Mouse (Mus musculus) MEL (cell line): ENCODE data around the gene Zfp420. TPM values are rescaled to one million over a fixed set of nuclear protein-coding genes. Genes with fewer than 3 reads are reported as not detected.
A peak's percentile ranks its signal among the peaks of the same experiment; 100 is the strongest.

Experiments
- DNase-seq: peaks from one replicate; pipeline ENCODE4 v3.0.0; 2011; ENCODE audit warnings: low read depth, low spot score
- H3K27ac ChIP-seq: 2 replicates; pipeline ENCODE4 v1.5.1; 2012; ENCODE audit warnings: low read depth, mild to moderate bottlenecking, control low read depth, low read length, moderate library complexity; ENCODE audit not compliant: control insufficient read depth
- H3K27me3 ChIP-seq, 2 experiments: fragments of 150-350 bp in 1 of 2; sonication (generic) in 1 of 2; 2 replicates each; pipeline ENCODE4 v1.6.1; 2012; ENCODE audit warnings: low read length in 2 of 2, mild to moderate bottlenecking in 2 of 2, improper control_type of control experiment in 1 of 2, moderate library complexity in 1 of 2; ENCODE audit not compliant: insufficient read depth in 2 of 2, control insufficient read depth in 1 of 2
- H3K36me3 ChIP-seq, 2 experiments: 2 replicates each; pipeline ENCODE4 v1.6.1; 2012 to 2014; ENCODE audit warnings: low read length in 2 of 2, improper control_type of control experiment in 1 of 2, inconsistent platforms in 1 of 2, mild to moderate bottlenecking in 1 of 2; ENCODE audit not compliant: insufficient read depth in 2 of 2, control insufficient read depth in 1 of 2
- H3K4me1 ChIP-seq, 2 experiments: fragments of 150-350 bp in 1 of 2; sonication (generic) in 1 of 2; 2 replicates each; pipeline ENCODE4 v1.6.1; 2012; ENCODE audit warnings: low read length in 2 of 2, improper control_type of control experiment in 1 of 2, mild to moderate bottlenecking in 1 of 2; ENCODE audit not compliant: insufficient read depth in 2 of 2, control insufficient read depth in 1 of 2
- H3K4me3 ChIP-seq, 2 experiments: fragments of 150-350 bp in 1 of 2; sonication (generic) in 1 of 2; 2 replicates each; pipeline ENCODE4 v1.5.1; 2012; ENCODE audit warnings: low read depth in 2 of 2, low read length in 2 of 2, mild to moderate bottlenecking in 2 of 2, moderate library complexity in 2 of 2, control low read depth in 1 of 2, improper control_type of control experiment in 1 of 2; ENCODE audit not compliant: control insufficient read depth in 1 of 2, insufficient read depth in 1 of 2
- H3K79me2 ChIP-seq: 2 replicates; pipeline ENCODE4 v1.6.1; 2012; ENCODE audit warnings: mild to moderate bottlenecking, low read length, moderate library complexity; ENCODE audit not compliant: control insufficient read depth, poor library complexity, insufficient read depth
- H3K9ac ChIP-seq: 2 replicates; pipeline ENCODE4 v1.6.1; 2012; ENCODE audit warnings: low read depth, mild to moderate bottlenecking, control low read depth, low read length, moderate library complexity; ENCODE audit not compliant: control insufficient read depth, poor library complexity, severe bottlenecking
- H3K9me3 ChIP-seq: fragments of 150-350 bp; sonication (generic); replicated peaks from 2 replicates; pipeline ENCODE4 v1.6.1; 2012; ENCODE audit warnings: mild to moderate bottlenecking, low read length, improper control_type of control experiment, moderate library complexity; ENCODE audit not compliant: insufficient read depth
- BHLHE40 ChIP-seq: IDR thresholded peaks from 2 replicates; pipeline ENCODE4 v1.6.1; 2012; ENCODE audit warnings: low read depth, mild to moderate bottlenecking, inconsistent platforms, low read length, improper control_type of control experiment, borderline replicate concordance
- CHD1 ChIP-seq: IDR thresholded peaks from 2 replicates; pipeline ENCODE4 v1.6.1; 2012; ENCODE audit warnings: low read depth, mild to moderate bottlenecking, inconsistent platforms, low read length, improper control_type of control experiment
- CTCF ChIP-seq, 3 experiments: IDR thresholded peaks in 2 of 3; conservative IDR thresholded peaks in 1 of 3; 2 replicates each; pipeline ENCODE4 v1.5.1; 2011 to 2012; ENCODE audit warnings: low read length in 3 of 3, low read depth in 2 of 3, mild to moderate bottlenecking in 2 of 3, improper control_type of control experiment in 1 of 3, inconsistent platforms in 1 of 3, mixed read lengths in 1 of 3, moderate library complexity in 1 of 3; ENCODE audit not compliant: control insufficient read depth in 1 of 3, insufficient read depth in 1 of 3, poor library complexity in 1 of 3, severe bottlenecking in 1 of 3
- EP300 ChIP-seq, 2 experiments: IDR thresholded peaks; 2 replicates each; pipeline ENCODE4 v1.6.1; 2011; ENCODE audit warnings: improper control_type of control experiment in 2 of 2, low read length in 2 of 2, low read depth in 1 of 2, mild to moderate bottlenecking in 1 of 2
- ETS1 ChIP-seq: IDR thresholded peaks from 2 replicates; pipeline ENCODE4 v1.6.1; 2012; ENCODE audit warnings: low read depth, mild to moderate bottlenecking, inconsistent platforms, low read length, improper control_type of control experiment, moderate library complexity
- GABPA ChIP-seq: IDR thresholded peaks from 2 replicates; pipeline ENCODE4 v1.6.1; 2012; ENCODE audit warnings: low read depth, mild to moderate bottlenecking, inconsistent platforms, low read length, improper control_type of control experiment, moderate library complexity
- HCFC1 ChIP-seq: IDR thresholded peaks from 2 replicates; pipeline ENCODE4 v1.6.1; 2012; ENCODE audit warnings: low read depth, mild to moderate bottlenecking, inconsistent platforms, low read length, improper control_type of control experiment, moderate library complexity
- JUND ChIP-seq: IDR thresholded peaks from 2 replicates; pipeline ENCODE4 v1.6.1; 2011; ENCODE audit warnings: low read depth, mild to moderate bottlenecking, improper control_type of control experiment, low read length
- MAX ChIP-seq: IDR thresholded peaks from 2 replicates; pipeline ENCODE4 v1.6.1; 2011; ENCODE audit warnings: low read length, improper control_type of control experiment
- MEF2A ChIP-seq: IDR thresholded peaks from 2 replicates; pipeline ENCODE4 v1.6.1; 2014; ENCODE audit warnings: low read depth, mild to moderate bottlenecking, inconsistent platforms, low read length, improper control_type of control experiment; ENCODE audit not compliant: poor library complexity, insufficient replicate concordance, severe bottlenecking; ENCODE audit errors: extremely low read depth
- MXI1 ChIP-seq: IDR thresholded peaks from 2 replicates; pipeline ENCODE4 v1.6.1; 2011; ENCODE audit warnings: mild to moderate bottlenecking, low read depth, low read length, improper control_type of control experiment
- MYB ChIP-seq: IDR thresholded peaks from 2 replicates; pipeline ENCODE4 v1.6.1; 2011; ENCODE audit warnings: mild to moderate bottlenecking, low read depth, low read length, improper control_type of control experiment
- MYC ChIP-seq: IDR thresholded peaks from 2 replicates; pipeline ENCODE4 v1.6.1; 2011; ENCODE audit warnings: low read depth, mild to moderate bottlenecking, low read length, improper control_type of control experiment, moderate library complexity
- NELFE ChIP-seq: IDR thresholded peaks from 2 replicates; pipeline ENCODE4 v1.6.1; 2011; ENCODE audit warnings: low read depth, low read length, improper control_type of control experiment
- NRF1 ChIP-seq: IDR thresholded peaks from 2 replicates; pipeline ENCODE4 v1.6.1; 2014; ENCODE audit warnings: low read depth, mild to moderate bottlenecking, inconsistent platforms, low read length, improper control_type of control experiment, moderate library complexity; ENCODE audit not compliant: poor library complexity, insufficient read depth, severe bottlenecking
- POLR2A ChIP-seq, 2 experiments: IDR thresholded peaks; 2 replicates each; pipeline ENCODE4 v1.6.1; 2011 to 2012; ENCODE audit warnings: low read length in 2 of 2, mild to moderate bottlenecking in 2 of 2, control low read depth in 1 of 2, improper control_type of control experiment in 1 of 2, low read depth in 1 of 2, moderate library complexity in 1 of 2; ENCODE audit not compliant: control insufficient read depth in 1 of 2, insufficient read depth in 1 of 2, poor library complexity in 1 of 2
- POLR2AphosphoS2 ChIP-seq: IDR thresholded peaks from 2 replicates; pipeline ENCODE4 v1.6.1; 2011; ENCODE audit warnings: low read length, improper control_type of control experiment
- SIN3A ChIP-seq: IDR thresholded peaks from 2 replicates; pipeline ENCODE4 v1.6.1; 2012; ENCODE audit warnings: low read length, improper control_type of control experiment, inconsistent platforms
- TBP ChIP-seq: IDR thresholded peaks from 2 replicates; pipeline ENCODE4 v1.8.0; 2011; ENCODE audit warnings: low read depth, low read length, improper control_type of control experiment
- USF1 ChIP-seq: IDR thresholded peaks from 2 replicates; pipeline ENCODE4 v1.6.1; 2014; ENCODE audit warnings: low read depth, mild to moderate bottlenecking, inconsistent platforms, low read length, improper control_type of control experiment, moderate library complexity
- ZC3H11A ChIP-seq: IDR thresholded peaks from 2 replicates; pipeline ENCODE4 v1.6.1; 2012; ENCODE audit warnings: low read depth, mild to moderate bottlenecking, inconsistent platforms, low read length, improper control_type of control experiment
- ZKSCAN1 ChIP-seq: IDR thresholded peaks from 2 replicates; pipeline ENCODE4 v1.6.1; 2012; ENCODE audit warnings: low read depth, mild to moderate bottlenecking, inconsistent platforms, low read length, improper control_type of control experiment, moderate library complexity
- ZMIZ1 ChIP-seq: IDR thresholded peaks from 2 replicates; pipeline ENCODE4 v1.6.1; 2012; ENCODE audit warnings: low read depth, mild to moderate bottlenecking, inconsistent platforms, low read length, improper control_type of control experiment, moderate library complexity
- ZNF384 ChIP-seq: IDR thresholded peaks from 2 replicates; pipeline ENCODE4 v1.6.1; 2012; ENCODE audit warnings: low read depth, mild to moderate bottlenecking, inconsistent platforms, low read length, improper control_type of control experiment
- polyA plus RNA-seq, 2 experiments: library from polyadenylated mRNA; stranded (reverse) in 1 of 2; unstranded in 1 of 2; fragments of >175 nt in 1 of 2; fragments of >200 nt in 1 of 2; gene quantifications; 2 replicates each; pipeline versions ENCODE4 v1.2.1 to v1.2.4; 2012; ENCODE audit warnings: low replicate concordance in 2 of 2, low read depth in 1 of 2; ENCODE audit not compliant: insufficient read length in 2 of 2, insufficient read depth in 1 of 2, missing spikeins in 1 of 2
- total RNA-seq: library from RNA; depleted of rRNA; stranded (reverse); fragments of 300-350 nt; gene quantifications from 2 replicates; pipeline ENCODE4 v1.2.3, GENCODE M21; 2012

Gene Zfp420
- total and polyA plus RNA-seq, 3 experiments, result 3.2 to 4.2 TPM; not detected in 1

GRCm38 (mm10) chr7:29905966-29906681 is 46.3 kb downstream of the Zfp420 start, which contains the start of gene Zfp27:
TSS of gene Zfp27 (minus strand) at chr7:29906572.
- Histone ChIP-seq H3K4me3 (peak within 1 kb of the TSS; percentile 74 to 90), H3K79me2 (no peaks in the 10 kb centered on the region), H3K9me3 (no peaks in the 10 kb centered on the region), H3K9ac (peak within 1 kb of the TSS; percentile 70), H3K27ac (peak within 1 kb of the TSS; percentile 89), H3K27me3 (no peaks in the 10 kb centered on the region), H3K36me3 (no peaks in the 10 kb centered on the region; a peak in 1 of 4 replicates), H3K4me1 (peaks cover 0 to 5% of the 10 kb centered on the region in 2 experiments; a peak in 1 of 4 replicates)
- TF ChIP-seq MAX, result peak; percentile 13
- TF ChIP-seq MEF2A, result no peak
- 0 out of 2 replicates have a peak, but pooled peaks have one; percentile 25 for TF ChIP-seq ZMIZ1
- 0 out of 2 replicates have a peak, but pooled peaks have one; percentile 10 for TF ChIP-seq USF1
- TF ChIP-seq BHLHE40, result 0 out of 2 replicates have a peak, but pooled peaks have one; percentile 34
- no peak for TF ChIP-seq GABPA
- peak; percentile 63 for TF ChIP-seq NRF1
- TF ChIP-seq POLR2AphosphoS2, result peak; percentile 54; the same call in 1 of the 2 replicates
- TF ChIP-seq EP300 (IDR thresholded peaks at IDR 0.05; ENCODE audit: low read depth in 1 of 2, low read length in 2 of 2), result no peak
- peak; percentile 84 for TF ChIP-seq SIN3A
- TF ChIP-seq TBP, result 0 out of 2 replicates have a peak, but pooled peaks have one; percentile 37
- TF ChIP-seq CHD1, result peak; percentile 98
- TF ChIP-seq MXI1, result peak; percentile 56; the same call in 1 of the 2 replicates
- peak; percentile 71 for TF ChIP-seq HCFC1
- TF ChIP-seq MYC, result peak; percentile 78
- TF ChIP-seq ZKSCAN1, result peak; percentile 29; the same call in 1 of the 2 replicates
- peak in 1 of 2 experiments; percentile 57; a peak in 2 of 4 replicates for TF ChIP-seq POLR2A (IDR thresholded peaks at IDR 0.05; ENCODE audit: control insufficient read depth in 1 of 2, insufficient read depth in 1 of 2, low read depth in 1 of 2, low read length in 2 of 2, poor library complexity in 1 of 2)
- no peak for TF ChIP-seq JUND
- TF ChIP-seq MYB, result no peak
- no peak for TF ChIP-seq ZC3H11A
- peak; percentile 53 for TF ChIP-seq NELFE
- TF ChIP-seq ZNF384, result peak; percentile 94
- 0 out of 2 replicates have a peak, but pooled peaks have one; percentile 20 for TF ChIP-seq ETS1
- no peak for TF ChIP-seq CTCF (IDR thresholded peaks at IDR 0.05 in 2 of 3, conservative IDR thresholded peaks at IDR 0.05 in 1 of 3; ENCODE audit: control insufficient read depth in 1 of 3, insufficient read depth in 1 of 3, low read depth in 2 of 3, low read length in 3 of 3, poor library complexity in 1 of 3, severe bottlenecking in 1 of 3)
- DNase-seq, result peak; percentile 84
